Mouse (Mus musculus): Measurements from ENCODE around the gene Lmo1. TPM values are rescaled to one million over a fixed set of nuclear protein-coding genes. Genes with fewer than 3 reads are reported as not detected.
"Not testable (repeated sequence)": the region's sequence is repeated elsewhere in the genome, so short reads cannot be mapped to it uniquely, and the experiment has no call there.

The Lmo1 gene
- polyA plus RNA-seq, 1 experiment from 2014 or later, result 59.5 TPM

- ATAC-seq (ENCODE audit: low FRiP score, low read depth), result no peak
- WGBS, result 77% methylated on average over 7 of the region's 7 CpGs
These were observed 77.8 kb downstream of the Lmo1 start for GRCm38 (mm10) chr7:109097203-109097602.

GRCm38 (mm10) chr7:109096618-109097017, 78.4 kb downstream of the Lmo1 start:
- WGBS, result 90% methylated on average over 4 of the region's 4 CpGs
- H3K27me3 ChIP-seq, result no peaks in the 10 kb centered on the region
- no peak overlapping the region for H3K4me2 ChIP-seq
- H3K36me3 ChIP-seq, result no peaks in the 10 kb centered on the region
- H3K9ac ChIP-seq, result no peak overlapping the region
- no peak for ATAC-seq (ENCODE audit: low FRiP score, low read depth)
- no peak overlapping the region for H3K27ac ChIP-seq (replicated peaks)
- no peaks in the 10 kb centered on the region for H3K9me3 ChIP-seq
- H3K4me1 ChIP-seq (replicated peaks), result no peaks in the 10 kb centered on the region
- no peak overlapping the region for H3K4me3 ChIP-seq

More at GRCm38 (mm10) chr7:109097203-109097602, 77.8 kb downstream of the Lmo1 start:
- H3K27ac ChIP-seq (replicated peaks), result no peak overlapping the region
- H3K4me1 ChIP-seq (replicated peaks), result no peaks in the 10 kb centered on the region
- H3K36me3 ChIP-seq, result no peaks in the 10 kb centered on the region
- H3K9me3 ChIP-seq, result no peaks in the 10 kb centered on the region
- H3K9ac ChIP-seq, result no peak overlapping the region
- H3K4me3 ChIP-seq, result no peak overlapping the region
- no peak overlapping the region for H3K4me2 ChIP-seq
- H3K27me3 ChIP-seq, result no peaks in the 10 kb centered on the region

DNA sequence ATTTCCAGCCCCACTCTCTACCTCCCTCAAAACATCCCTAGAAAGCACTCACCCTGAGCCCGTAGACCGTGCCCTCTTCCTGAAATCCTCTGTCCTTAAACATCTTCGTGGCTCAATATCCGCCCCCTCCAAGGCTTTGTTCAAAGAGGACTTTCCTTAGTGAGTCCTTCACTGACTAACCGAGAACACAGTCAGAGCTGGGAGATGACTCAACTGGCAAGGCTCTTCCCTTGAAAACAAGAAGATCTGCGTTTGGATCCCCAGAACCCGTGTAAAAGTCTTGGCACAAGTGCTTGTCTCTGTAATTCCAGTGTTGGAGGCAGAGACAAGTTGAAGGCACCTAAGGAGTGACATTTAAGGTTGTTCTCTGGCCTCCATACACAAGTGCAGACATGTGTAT, 80.7 kb downstream of the Lmo1 start:
- no peak overlapping the region for H3K4me3 ChIP-seq
- no peak for ATAC-seq (ENCODE audit: low FRiP score, low read depth)
- H3K4me1 ChIP-seq (replicated peaks), result no peaks in the 10 kb centered on the region
- H3K36me3 ChIP-seq, result no peaks in the 10 kb centered on the region
- H3K27ac ChIP-seq (replicated peaks), result no peak overlapping the region
- no peaks in the 10 kb centered on the region for H3K27me3 ChIP-seq
- no CpG with 5 or more reads among the region's 7 CpGs for WGBS
- H3K4me2 ChIP-seq, result no peak overlapping the region
- H3K9ac ChIP-seq, result no peak overlapping the region
- H3K9me3 ChIP-seq, result no peaks in the 10 kb centered on the region

DNA sequence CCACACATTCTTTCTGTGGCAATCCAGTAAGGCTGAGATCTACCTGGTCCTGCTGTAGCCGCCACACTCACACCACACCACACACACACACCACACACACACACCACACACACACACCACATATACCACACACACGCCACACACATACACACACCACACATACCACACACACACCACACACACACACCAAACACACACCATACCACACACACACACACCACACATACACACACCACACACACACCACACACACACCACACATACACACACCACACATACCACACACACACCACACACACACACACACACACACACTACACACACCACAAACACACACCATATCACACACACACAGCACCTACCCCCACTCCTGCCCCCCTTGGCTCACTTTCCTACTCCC, 83.7 kb downstream of the Lmo1 start:
- not testable (repeated sequence) for H3K4me1 ChIP-seq (replicated peaks); H3K36me3 ChIP-seq; H3K4me2 ChIP-seq; H3K9me3 ChIP-seq; H3K9ac ChIP-seq; ATAC-seq (ENCODE audit: low FRiP score, low read depth); H3K27ac ChIP-seq (replicated peaks); H3K27me3 ChIP-seq; H3K4me3 ChIP-seq
- WGBS, result no CpG with 5 or more reads among the region's 2 CpGs

Other genes with a start within 250 kb of the Lmo1 start
- gene Nlrp10, start 245.0 kb downstream of the Lmo1 start, polyA plus RNA-seq (2015; fragmentation: Nextera tagmentation; extraction: Ambion mirVana), result 0.06 TPM in 1 of 2 replicates, not detected in the other
- gene Eif3f, start 240.8 kb downstream of the Lmo1 start, polyA plus RNA-seq (2015; fragmentation: Nextera tagmentation; extraction: Ambion mirVana), result 73.6 and 76.5 TPM in 2 replicates
- gene Tub, start 224.9 kb downstream of the Lmo1 start, polyA plus RNA-seq (2015; fragmentation: Nextera tagmentation; extraction: Ambion mirVana), result 45.8 and 51.4 TPM in 2 replicates
- 33.2 and 35.6 TPM in 2 replicates for gene Ric3, start 91.9 kb downstream of the Lmo1 start, polyA plus RNA-seq (2015; fragmentation: Nextera tagmentation; extraction: Ambion mirVana)